Mouse (Mus musculus): ENCODE measurements around the gene Hid1.

GRCm38 (mm10) chr11:115364136-115364535, 3.4 kb downstream of the Hid1 start:
- no peak for TF ChIP-seq CTCF (IDR thresholded peaks at IDR 0.05; ENCODE audit: control insufficient read depth, insufficient read depth, insufficient read length)
- TF ChIP-seq FOSL1 (IDR thresholded peaks at IDR 0.05; ENCODE audit: insufficient read depth, low read length, poor library complexity, severe bottlenecking): no peak
- TF ChIP-seq MAX (IDR thresholded peaks at IDR 0.05): no peak
- TF ChIP-seq MYOD1 (IDR thresholded peaks at IDR 0.05; ENCODE audit: control insufficient read depth, insufficient read length, low read depth): no peak
- no peak for TF ChIP-seq MYOG (IDR thresholded peaks at IDR 0.05; ENCODE audit: control insufficient read depth, extremely low read depth, insufficient read length)
- no peak for TF ChIP-seq USF1 (IDR thresholded peaks at IDR 0.05; ENCODE audit: low read depth)

Data from C2C12 (cell line).